Mouse (Mus musculus) midbrain, embryonic 11.5 days (tissue): ENCODE data around the gene Tnnc2. TPM values are rescaled to one million over a fixed set of nuclear protein-coding genes. Genes with fewer than 3 reads are reported as not detected.
A peak's percentile ranks its signal among the peaks of the same experiment; 100 is the strongest.

Experiments
- ATAC-seq: fragments of 200-750 bp; cut with Nextera tagmentation; 2 replicates; pipeline ENCODE4 v1.8.0; 2017; ENCODE audit warnings: moderate TSS enrichment, moderate library complexity; ENCODE audit not compliant: low FRiP score
- DNase-seq: peaks from one replicate; pipeline ENCODE4 v3.0.0; 2015; ENCODE audit warnings: low spot score; ENCODE audit errors: missing footprints
- H3K27ac ChIP-seq: fragments of 300-500 bp; sonication (generic); 2 replicates; pipeline ENCODE4 v1.5.1; 2014; ENCODE audit warnings: low read depth, low read length
- H3K27me3 ChIP-seq: fragments of 300-500 bp; sonication (generic); 2 replicates; pipeline ENCODE4 v1.6.1; 2014; ENCODE audit warnings: mild to moderate bottlenecking, low read length, moderate library complexity, mixed read lengths; ENCODE audit not compliant: control insufficient read depth, insufficient read depth
- H3K36me3 ChIP-seq: fragments of 300-500 bp; sonication (generic); 2 replicates; pipeline ENCODE4 v1.6.1; 2014; ENCODE audit warnings: mild to moderate bottlenecking, low read length, moderate library complexity, mixed read lengths; ENCODE audit not compliant: control insufficient read depth, insufficient read depth
- H3K4me1 ChIP-seq: fragments of 300-500 bp; sonication (generic); 2 replicates; pipeline ENCODE4 v1.6.1; 2014; ENCODE audit warnings: low read length; ENCODE audit not compliant: control insufficient read depth, insufficient read depth
- H3K4me2 ChIP-seq: fragments of 300-500 bp; sonication (generic); 2 replicates; pipeline ENCODE4 v1.6.1; 2014; ENCODE audit warnings: mild to moderate bottlenecking, moderate library complexity
- H3K4me3 ChIP-seq: fragments of 300-500 bp; sonication (generic); 2 replicates; pipeline ENCODE4 v1.5.1; 2014; ENCODE audit warnings: low read depth, low read length
- H3K9ac ChIP-seq: fragments of 300-500 bp; sonication (generic); 2 replicates; pipeline ENCODE4 v1.6.1; 2014; ENCODE audit warnings: low read length
- H3K9me3 ChIP-seq: fragments of 300-500 bp; sonication (generic); 2 replicates; pipeline ENCODE4 v1.6.1; 2016; ENCODE audit warnings: low read length; ENCODE audit not compliant: control insufficient read depth
- WGBS: fragments of 180-500 bp; shearing (Covaris S2); extraction: QIAGEN DNeasy Blood & Tissue Kit; methylation state at CpG from one replicate; pipeline ENCODE4 v1.1.7; 2014; 5-methylcytosine and 5-hydroxymethylcytosine counted together
- polyA plus RNA-seq: library from polyadenylated mRNA; unstranded; fragments of >200 nt; fragmentation: Nextera tagmentation; extraction: Ambion mirVana; gene quantifications from 2 replicates; pipeline ENCODE4 v1.2.1, GENCODE M21; 2014

Tnnc2 gene
- polyA plus RNA-seq = not detected in 2 replicates

GRCm38 (mm10) chr2:164779481-164780086 is at the start of gene Tnnc2:
TSS of gene Tnnc2 (minus strand) at chr2:164779967.
- Histone ChIP-seq H3K4me1 (no peaks in the 10 kb centered on the region), H3K4me3 (no peak within 1 kb of the TSS), H3K36me3 (no peaks in the 10 kb centered on the region), H3K9ac (no peak within 1 kb of the TSS), H3K9me3 (no peaks in the 10 kb centered on the region), H3K27ac (no peak within 1 kb of the TSS), H3K27me3 (no peaks in the 10 kb centered on the region), H3K4me2 (no peak within 1 kb of the TSS)
- DNase-seq = no peak
- ATAC-seq = no peak
- 72% methylated on average over 8 of the region's 8 CpGs for WGBS

- ATAC-seq (no peak), DNase-seq (no peak)
- Histone ChIP-seq H3K4me3 (no peak overlapping the region), H3K4me2 (no peak overlapping the region), H3K36me3 (peaks cover 19% of the 10 kb centered on the region), H3K9ac (no peak overlapping the region), H3K9me3 (no peaks in the 10 kb centered on the region), H3K4me1 (peaks cover 12% of the 10 kb centered on the region), H3K27ac (no peak overlapping the region), H3K27me3 (no peaks in the 10 kb centered on the region)
- 94% methylated on average over 1 of the region's 1 CpGs for WGBS
Measured at GRCm38 (mm10) chr2:164829090-164829489, 49.3 kb upstream of the Tnnc2 start.

- Histone ChIP-seq H3K4me1 (peaks cover 12% of the 10 kb centered on the region), H3K36me3 (peaks cover 19% of the 10 kb centered on the region), H3K9me3 (no peaks in the 10 kb centered on the region), H3K4me2 (no peak within 1 kb of the TSS), H3K4me3 (no peak within 1 kb of the TSS), H3K27me3 (no peaks in the 10 kb centered on the region), H3K27ac (no peak within 1 kb of the TSS), H3K9ac (no peak within 1 kb of the TSS)
- DNase-seq = no peak
- no peak for ATAC-seq
- 88% methylated on average over 6 of the region's 6 CpGs for WGBS
Measured at GRCm38 (mm10) chr2:164828437-164828836, 48.7 kb upstream of the Tnnc2 start, which contains the start of gene Spata25. TSS of gene Spata25 (minus strand) at chr2:164828537.

GRCm38 (mm10) chr2:164827146-164827850 is 47.5 kb upstream of the Tnnc2 start:
- H3K4me2 ChIP-seq = no peak overlapping the region
- H3K27ac ChIP-seq = no peak overlapping the region
- 90% methylated on average over 16 of the region's 16 CpGs for WGBS
- H3K36me3 ChIP-seq = peaks cover 19% of the 10 kb centered on the region
- no peaks in the 10 kb centered on the region for H3K27me3 ChIP-seq
- H3K9ac ChIP-seq = no peak overlapping the region
- no peak overlapping the region for H3K4me3 ChIP-seq
- ATAC-seq = no peak
- no peak for DNase-seq
- no peaks in the 10 kb centered on the region for H3K9me3 ChIP-seq
- peaks cover 6% of the 10 kb centered on the region; the same call in 1 of the 2 replicates for H3K4me1 ChIP-seq

- no peak for ATAC-seq
- Histone ChIP-seq H3K4me3 (no peak overlapping the region), H3K4me1 (peaks cover 9% of the 10 kb centered on the region; the same call in 1 of the 2 replicates), H3K27me3 (no peaks in the 10 kb centered on the region), H3K4me2 (no peak overlapping the region), H3K36me3 (peaks cover 19% of the 10 kb centered on the region), H3K9me3 (no peaks in the 10 kb centered on the region), H3K9ac (no peak overlapping the region), H3K27ac (no peak overlapping the region)
- DNase-seq = no peak
- 97% methylated on average over 17 of the region's 17 CpGs for WGBS
Measured at GRCm38 (mm10) chr2:164825521-164825920, 45.8 kb upstream of the Tnnc2 start.

GRCm38 (mm10) chr2:164823969-164824368 is 44.2 kb upstream of the Tnnc2 start:
- ATAC-seq (no peak), DNase-seq (no peak)
- H3K27ac ChIP-seq = no peak overlapping the region
- 88% methylated on average over 4 of the region's 4 CpGs for WGBS
- peaks cover 19% of the 10 kb centered on the region for H3K36me3 ChIP-seq
- no peaks in the 10 kb centered on the region for H3K9me3 ChIP-seq
- H3K9ac ChIP-seq = no peak overlapping the region
- peaks cover 9% of the 10 kb centered on the region; the same call in 1 of the 2 replicates for H3K4me1 ChIP-seq
- no peak overlapping the region for H3K4me3 ChIP-seq
- no peak overlapping the region; the same call in 1 of the 2 replicates for H3K4me2 ChIP-seq
- H3K27me3 ChIP-seq = no peaks in the 10 kb centered on the region

- Histone ChIP-seq H3K9ac (peak overlapping the region; percentile 83), H3K4me3 (peak overlapping the region; percentile 78), H3K4me1 (peaks cover 9% of the 10 kb centered on the region; the same call in 1 of the 2 replicates), H3K36me3 (peaks cover 19% of the 10 kb centered on the region), H3K27me3 (no peaks in the 10 kb centered on the region), H3K9me3 (no peaks in the 10 kb centered on the region), H3K27ac (peak overlapping the region; percentile 71; the same call in 1 of the 2 replicates), H3K4me2 (peak overlapping the region; percentile 65)
- ATAC-seq = peak; percentile 74
- DNase-seq = no peak
- WGBS = 3% methylated on average over 10 of the region's 10 CpGs
Measured at GRCm38 (mm10) chr2:164823181-164823585, 43.4 kb upstream of the Tnnc2 start.

- DNase-seq (peak; percentile 100), ATAC-seq (peak; percentile 99)
- peak within 1 kb of the TSS; percentile 65 for H3K4me2 ChIP-seq
- H3K27ac ChIP-seq = peak within 1 kb of the TSS; percentile 71; the same call in 1 of the 2 replicates
- peak within 1 kb of the TSS; percentile 83 for H3K9ac ChIP-seq
- no peaks in the 10 kb centered on the region for H3K9me3 ChIP-seq
- peak within 1 kb of the TSS; percentile 78 for H3K4me3 ChIP-seq
- 1% methylated on average over 32 of the region's 32 CpGs for WGBS
- H3K27me3 ChIP-seq = no peaks in the 10 kb centered on the region
- peaks cover 9% of the 10 kb centered on the region; the same call in 1 of the 2 replicates for H3K4me1 ChIP-seq
- peaks cover 18% of the 10 kb centered on the region for H3K36me3 ChIP-seq
Measured at GRCm38 (mm10) chr2:164822636-164823165, 42.9 kb upstream of the Tnnc2 start, which contains the start of gene Zswim1. TSS of gene Zswim1 (plus strand) at chr2:164822686.

- DNase-seq (no peak), ATAC-seq (no peak)
- Histone ChIP-seq H3K27me3 (no peaks in the 10 kb centered on the region), H3K9ac (no peak overlapping the region), H3K36me3 (peaks cover 12% of the 10 kb centered on the region), H3K27ac (no peak overlapping the region), H3K4me1 (peaks cover 9% of the 10 kb centered on the region; the same call in 1 of the 2 replicates), H3K4me3 (no peak overlapping the region), H3K4me2 (no peak overlapping the region), H3K9me3 (no peaks in the 10 kb centered on the region)
- WGBS = 87% methylated on average over 6 of the region's 6 CpGs
Measured at GRCm38 (mm10) chr2:164821060-164821459, 41.3 kb upstream of the Tnnc2 start.
